Mouse (Mus musculus) intestine, postnatal 0 days (tissue): ENCODE data around the gene Tgm3. TPM values are rescaled to one million over a fixed set of nuclear protein-coding genes. Genes with fewer than 3 reads are reported as not detected.

Experiments
- ATAC-seq: fragments of 200-750 bp; cut with Nextera tagmentation; 2 replicates; pipeline ENCODE4 v1.8.0; 2017; ENCODE audit warnings: mild to moderate bottlenecking, moderate TSS enrichment, moderate library complexity
- H3K27ac ChIP-seq: fragments of 300-500 bp; sonication (generic); 2 replicates; pipeline ENCODE4 v1.5.1; 2014; ENCODE audit warnings: mild to moderate bottlenecking, low read depth, low read length, moderate library complexity
- H3K27me3 ChIP-seq: fragments of 300-500 bp; sonication (generic); replicated peaks from 2 replicates; pipeline ENCODE4 v1.6.1; 2014; ENCODE audit warnings: low read length, mixed read lengths; ENCODE audit not compliant: control insufficient read depth, insufficient read depth
- H3K36me3 ChIP-seq: fragments of 300-500 bp; sonication (generic); 2 replicates; pipeline ENCODE4 v1.6.1; 2014; ENCODE audit warnings: mild to moderate bottlenecking, moderate library complexity; ENCODE audit not compliant: control insufficient read depth, insufficient read depth
- H3K4me1 ChIP-seq: fragments of 300-500 bp; sonication (generic); replicated peaks from 2 replicates; pipeline ENCODE4 v1.6.1; 2014; ENCODE audit warnings: antibody characterized with exemption, low read length, mixed read lengths; ENCODE audit not compliant: control insufficient read depth, insufficient read depth
- H3K4me2 ChIP-seq: fragments of 300-500 bp; sonication (generic); replicated peaks from 2 replicates; pipeline ENCODE4 v1.6.1; 2014; ENCODE audit warnings: low read depth, mild to moderate bottlenecking, moderate library complexity
- H3K4me3 ChIP-seq: fragments of 300-500 bp; sonication (generic); 2 replicates; pipeline ENCODE4 v1.5.1; 2014; ENCODE audit warnings: low read depth, low read length
- H3K9ac ChIP-seq: fragments of 300-500 bp; sonication (generic); 2 replicates; pipeline ENCODE4 v1.6.1; 2014; ENCODE audit warnings: mild to moderate bottlenecking, low read depth, low read length
- H3K9me3 ChIP-seq: fragments of 300-500 bp; sonication (generic); 2 replicates; pipeline ENCODE4 v1.6.1; 2016; ENCODE audit warnings: mixed run types; ENCODE audit not compliant: control insufficient read depth
- CTCF ChIP-seq: sonication (generic); IDR thresholded peaks from 2 replicates; pipeline ENCODE4 v1.5.1; 2016; ENCODE audit warnings: low read depth, mild to moderate bottlenecking, control low read depth, antibody characterized with exemption, moderate library complexity
- WGBS: fragments of 180-500 bp; shearing (Covaris S2); extraction: QIAGEN DNeasy Blood & Tissue Kit; methylation state at CpG from one replicate; pipeline ENCODE4 v1.1.7; 2014; 5-methylcytosine and 5-hydroxymethylcytosine counted together
- polyA plus RNA-seq: library from polyadenylated mRNA; unstranded; fragments of >200 nt; fragmentation: Nextera tagmentation; extraction: Ambion mirVana; gene quantifications from 2 replicates; pipeline ENCODE4 v1.2.1, GENCODE M21; 2015

Tgm3 gene
- polyA plus RNA-seq, 1 experiment from 2014 or later, result 0.09 TPM

DNA sequence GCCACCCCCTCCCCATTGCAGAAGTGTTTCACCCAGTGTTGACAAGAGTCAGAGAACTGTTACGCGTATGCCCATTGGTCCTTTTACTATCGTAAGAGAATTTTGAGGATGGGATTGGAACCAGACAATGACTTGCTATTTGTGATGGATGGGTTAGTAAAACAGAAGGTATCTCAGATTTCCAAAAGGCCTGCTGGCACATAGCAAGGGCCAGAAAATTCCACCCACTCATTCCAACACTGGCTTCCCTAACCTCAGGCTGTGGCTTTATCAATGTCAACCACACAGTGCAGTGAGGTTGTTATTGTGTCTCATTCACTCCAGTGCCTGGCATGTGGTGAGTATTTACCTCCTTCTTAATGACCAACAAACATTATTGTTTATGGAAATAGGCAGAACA, 11.5 kb upstream of the Tgm3 start:
- no peaks in the 10 kb centered on the region for H3K4me1 ChIP-seq
- 96% methylated on average over 3 of the region's 3 CpGs for WGBS
- no peak for TF ChIP-seq CTCF

DNA sequence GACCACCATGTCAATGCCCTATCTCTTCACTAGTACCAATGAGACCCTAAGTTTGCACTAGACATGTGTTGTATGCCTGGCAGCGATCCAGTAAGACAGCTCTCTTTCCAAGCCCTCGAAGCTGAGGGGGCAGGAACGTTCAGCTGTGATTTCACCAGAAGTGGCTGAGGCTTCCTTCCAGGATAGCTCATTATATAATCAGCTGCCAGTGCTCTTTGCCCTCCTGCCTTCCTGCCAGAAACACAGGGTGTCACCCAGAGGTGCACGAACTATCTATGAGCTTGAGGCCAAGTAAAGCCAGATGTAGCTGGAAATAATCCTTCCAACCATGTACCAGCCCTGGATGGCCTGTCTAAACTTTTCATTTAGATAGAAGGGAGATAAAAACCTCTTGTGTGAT, 8.1 kb upstream of the Tgm3 start:
- no peak for TF ChIP-seq CTCF
- no peaks in the 10 kb centered on the region for H3K27me3 ChIP-seq
- H3K9me3 ChIP-seq, result no peaks in the 10 kb centered on the region
- no peak for ATAC-seq
- 31% methylated on average over 4 of the region's 4 CpGs for WGBS
- H3K4me1 ChIP-seq, result no peaks in the 10 kb centered on the region
- no peak overlapping the region for H3K9ac ChIP-seq
- H3K4me2 ChIP-seq, result no peak overlapping the region
- H3K36me3 ChIP-seq, result no peaks in the 10 kb centered on the region
- H3K27ac ChIP-seq, result no peak overlapping the region
- no peak overlapping the region for H3K4me3 ChIP-seq

More for the DNA sequence above, 11.5 kb upstream of the Tgm3 start:
- H3K4me2 ChIP-seq, result no peak overlapping the region
- no peaks in the 10 kb centered on the region for H3K36me3 ChIP-seq
- no peaks in the 10 kb centered on the region for H3K27me3 ChIP-seq
- no peak overlapping the region for H3K4me3 ChIP-seq
- no peak for ATAC-seq
- H3K27ac ChIP-seq, result no peak overlapping the region
- no peaks in the 10 kb centered on the region for H3K9me3 ChIP-seq
- no peak overlapping the region for H3K9ac ChIP-seq

DNA sequence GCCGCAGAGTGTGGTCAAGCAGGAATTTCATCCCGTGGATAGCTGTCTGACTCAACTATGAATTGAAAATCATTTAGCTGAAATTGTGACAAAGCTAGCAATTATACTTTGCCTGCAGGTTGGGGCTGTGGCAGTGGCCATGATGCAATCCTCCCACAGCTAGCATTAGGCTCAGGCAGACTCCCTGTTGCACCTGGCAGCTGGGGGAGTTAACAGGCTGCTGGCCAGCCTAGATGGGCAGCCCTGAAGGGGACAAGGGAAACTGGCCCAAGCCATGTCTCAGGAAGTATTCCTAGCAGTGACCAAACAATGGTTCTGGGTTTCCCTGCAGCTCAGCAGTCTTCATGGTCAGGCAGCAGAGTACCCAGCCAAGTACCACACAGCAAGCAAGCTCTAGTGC, 2.8 kb upstream of the Tgm3 start:
- H3K27me3 ChIP-seq, result no peaks in the 10 kb centered on the region
- no peak for ATAC-seq
- no peak overlapping the region for H3K27ac ChIP-seq
- H3K9ac ChIP-seq, result no peak overlapping the region
- no peak overlapping the region for H3K4me3 ChIP-seq
- H3K36me3 ChIP-seq, result no peaks in the 10 kb centered on the region
- 93% methylated on average over 2 of the region's 2 CpGs for WGBS
- no peak overlapping the region for H3K4me2 ChIP-seq
- no peaks in the 10 kb centered on the region for H3K9me3 ChIP-seq
- no peaks in the 10 kb centered on the region for H3K4me1 ChIP-seq
- no peak for TF ChIP-seq CTCF

DNA sequence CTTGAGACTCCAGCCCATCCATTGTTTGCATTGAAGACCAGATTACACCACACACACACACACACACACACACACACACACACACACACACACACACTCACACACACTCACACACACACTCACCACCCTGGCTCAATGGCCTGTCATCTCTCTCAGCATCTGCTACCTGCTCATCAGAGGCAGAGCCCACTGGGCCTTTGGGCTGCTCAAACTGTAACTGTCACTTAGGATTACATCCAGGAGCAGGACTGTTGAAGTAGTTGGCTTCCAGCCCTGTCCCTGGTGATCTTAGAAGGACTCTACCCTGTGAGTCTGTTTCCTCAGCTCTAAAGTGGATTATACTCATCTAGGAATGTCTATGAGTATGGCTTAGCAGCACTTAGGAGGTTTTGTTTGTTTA, 1.5 kb downstream of the Tgm3 start:
- no peaks in the 10 kb centered on the region for H3K27me3 ChIP-seq
- H3K4me3 ChIP-seq, result no peak overlapping the region
- no peaks in the 10 kb centered on the region for H3K4me1 ChIP-seq
- no peak overlapping the region for H3K9ac ChIP-seq
- no peak overlapping the region for H3K4me2 ChIP-seq
- H3K27ac ChIP-seq, result no peak overlapping the region
- no peak for ATAC-seq
- H3K36me3 ChIP-seq, result no peaks in the 10 kb centered on the region
- H3K9me3 ChIP-seq, result no peaks in the 10 kb centered on the region
- no peak for TF ChIP-seq CTCF

GRCm38 (mm10) chr2:130015196-130015595, 3.0 kb downstream of the Tgm3 start:
- H3K4me3 ChIP-seq, result no peak overlapping the region
- H3K27ac ChIP-seq, result no peak overlapping the region
- no peak overlapping the region for H3K9ac ChIP-seq
- ATAC-seq, result no peak
- H3K27me3 ChIP-seq, result no peaks in the 10 kb centered on the region
- no peaks in the 10 kb centered on the region for H3K4me1 ChIP-seq
- no peaks in the 10 kb centered on the region for H3K9me3 ChIP-seq
- WGBS, result 90% methylated on average over 2 of the region's 2 CpGs
- TF ChIP-seq CTCF, result no peak
- no peak overlapping the region for H3K4me2 ChIP-seq
- H3K36me3 ChIP-seq, result no peaks in the 10 kb centered on the region

DNA sequence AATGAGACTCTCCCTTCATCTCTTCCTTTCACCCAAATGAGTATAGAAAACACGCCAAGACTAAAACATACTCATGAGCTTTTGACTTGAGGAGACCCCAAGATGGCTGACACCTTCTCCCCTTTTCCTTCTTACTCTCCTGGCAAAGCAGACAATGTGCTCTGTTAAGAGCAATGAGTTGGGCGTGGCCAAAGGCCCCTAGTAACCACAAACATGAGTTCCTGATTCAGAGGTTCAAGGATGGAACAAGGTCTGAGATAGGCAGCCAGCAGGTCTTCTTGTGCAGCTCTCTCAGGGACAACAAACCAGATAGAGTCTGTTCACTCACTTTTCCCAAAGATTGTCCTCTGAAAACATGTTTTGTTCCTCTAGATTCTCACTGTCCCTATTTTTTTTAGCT, 5.9 kb downstream of the Tgm3 start:
- Histone ChIP-seq H3K9ac (no peak overlapping the region), H3K4me1 (no peaks in the 10 kb centered on the region), H3K9me3 (no peaks in the 10 kb centered on the region), H3K27ac (no peak overlapping the region), H3K4me2 (no peak overlapping the region), H3K36me3 (no peaks in the 10 kb centered on the region), H3K27me3 (no peaks in the 10 kb centered on the region), H3K4me3 (no peak overlapping the region)
- no peak for TF ChIP-seq CTCF
- 81% methylated on average over 2 of the region's 2 CpGs for WGBS
- no peak for ATAC-seq

DNA sequence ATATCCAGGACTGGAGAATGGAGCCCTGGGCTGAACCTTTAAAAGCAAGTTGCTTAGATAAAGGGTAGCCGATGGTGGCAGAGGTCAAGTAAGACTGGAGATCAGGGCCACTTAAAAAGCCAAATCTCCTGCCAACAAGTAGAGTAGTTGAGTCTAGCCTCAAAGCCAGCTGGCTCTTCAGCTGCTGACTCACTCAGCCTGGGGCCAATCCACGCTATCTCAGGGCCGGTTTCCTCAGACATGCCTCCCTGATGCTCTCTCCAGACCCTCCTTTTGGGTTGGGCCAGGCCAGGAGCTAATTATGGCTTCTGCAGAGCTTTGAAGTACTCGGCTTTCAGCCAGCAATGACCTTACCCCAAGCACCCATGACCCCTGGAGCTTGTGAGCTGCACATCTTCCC, 15.7 kb downstream of the Tgm3 start:
- Histone ChIP-seq H3K4me2 (no peak overlapping the region), H3K4me3 (no peak overlapping the region), H3K27me3 (no peaks in the 10 kb centered on the region), H3K4me1 (no peaks in the 10 kb centered on the region), H3K36me3 (no peaks in the 10 kb centered on the region), H3K9me3 (no peaks in the 10 kb centered on the region), H3K9ac (no peak overlapping the region), H3K27ac (no peak overlapping the region)
- no peak for TF ChIP-seq CTCF
- 70% methylated on average over 4 of the region's 4 CpGs for whole genome bisulfite sequencing
- no peak for ATAC-seq
